Mouse (Mus musculus) heart, postnatal 0 days (tissue): Measurements from ENCODE around the gene Capn1. TPM values are rescaled to one million over a fixed set of nuclear protein-coding genes. Genes with fewer than 3 reads are reported as not detected.
"Not testable (repeated sequence)": the region's sequence is repeated elsewhere in the genome, so short reads cannot be mapped to it uniquely, and the experiment has no call there.

Source experiments
- ATAC-seq: fragments of 200-750 bp; cut with Nextera tagmentation; 2 replicates; pipeline ENCODE4 v1.8.0; 2017; ENCODE audit warnings: low read depth, moderate number of reproducible peaks, moderate library complexity; ENCODE audit not compliant: insufficient read depth
- DNase-seq: peaks from one replicate; pipeline ENCODE4 v3.0.0-alpha.2; 2016; ENCODE audit warnings: low spot score
- H3K27ac ChIP-seq: fragments of 300-500 bp; sonication (generic); 2 replicates; pipeline ENCODE4 v1.5.1; 2014; ENCODE audit warnings: low read depth, mild to moderate bottlenecking
- H3K27me3 ChIP-seq: fragments of 300-500 bp; sonication (generic); 2 replicates; pipeline ENCODE4 v1.6.1; 2014; ENCODE audit warnings: low read length, mixed read lengths; ENCODE audit not compliant: control insufficient read depth, insufficient read depth
- H3K36me3 ChIP-seq: fragments of 300-500 bp; sonication (generic); replicated peaks from 2 replicates; pipeline ENCODE4 v1.6.1; 2014; ENCODE audit warnings: low read length, mixed read lengths; ENCODE audit not compliant: control insufficient read depth, insufficient read depth
- H3K4me1 ChIP-seq: fragments of 300-500 bp; sonication (generic); 2 replicates; pipeline ENCODE4 v1.6.1; 2014; ENCODE audit warnings: antibody characterized with exemption; ENCODE audit not compliant: control insufficient read depth, insufficient read depth
- H3K4me2 ChIP-seq: fragments of 300-500 bp; sonication (generic); 2 replicates; pipeline ENCODE4 v1.6.1; 2014; ENCODE audit warnings: low read depth, mild to moderate bottlenecking, low read length, moderate library complexity
- H3K4me3 ChIP-seq: fragments of 300-500 bp; sonication (generic); 2 replicates; pipeline ENCODE4 v1.5.1; 2014; ENCODE audit warnings: low read depth, low read length
- H3K9ac ChIP-seq: fragments of 300-500 bp; sonication (generic); replicated peaks from 2 replicates; pipeline ENCODE4 v1.6.1; 2014; ENCODE audit warnings: low read depth, low read length, mixed read lengths
- H3K9me3 ChIP-seq: fragments of 300-500 bp; sonication (generic); replicated peaks from 2 replicates; pipeline ENCODE4 v1.6.1; 2016; ENCODE audit warnings: low read length; ENCODE audit not compliant: control insufficient read depth
- CTCF ChIP-seq: IDR thresholded peaks from 2 replicates; pipeline ENCODE4 v1.5.1; 2016; ENCODE audit warnings: antibody characterized with exemption, control low read depth, low read depth
- EP300 ChIP-seq: IDR thresholded peaks from 2 replicates; pipeline ENCODE4 v1.6.1; 2016; ENCODE audit warnings: antibody characterized with exemption, low read depth
- WGBS: fragments of 180-500 bp; shearing (Covaris S2); extraction: QIAGEN DNeasy Blood & Tissue Kit; methylation state at CpG from one replicate; pipeline ENCODE4 v1.1.7; 2014; 5-methylcytosine and 5-hydroxymethylcytosine counted together
- polyA plus RNA-seq: library from polyadenylated mRNA; unstranded; fragments of >200 nt; fragmentation: Nextera tagmentation; extraction: Ambion mirVana; gene quantifications from 2 replicates; pipeline ENCODE4 v1.2.1, GENCODE M21; 2015
- total RNA-seq: library from RNA; depleted of rRNA; stranded (reverse); fragments of >200 nt; gene quantifications from 2 replicates; pipeline ENCODE4 v1.2.3, GENCODE M21; 2014; ENCODE audit warnings: low replicate concordance

The Capn1 gene
- total and polyA plus RNA-seq, 2 experiments from 2014 or later, result 5.3 to 19.3 TPM

GRCm38 (mm10) chr19:6045366-6046293 is 29.9 kb upstream of the Capn1 start:
- TF ChIP-seq CTCF (peak; percentile 20; the same call in 1 of the 2 replicates), EP300 (no peak)
- WGBS, result 10% methylated on average over 20 of the region's 20 CpGs
- H3K9me3 ChIP-seq, result no peaks in the 10 kb centered on the region

DNA sequence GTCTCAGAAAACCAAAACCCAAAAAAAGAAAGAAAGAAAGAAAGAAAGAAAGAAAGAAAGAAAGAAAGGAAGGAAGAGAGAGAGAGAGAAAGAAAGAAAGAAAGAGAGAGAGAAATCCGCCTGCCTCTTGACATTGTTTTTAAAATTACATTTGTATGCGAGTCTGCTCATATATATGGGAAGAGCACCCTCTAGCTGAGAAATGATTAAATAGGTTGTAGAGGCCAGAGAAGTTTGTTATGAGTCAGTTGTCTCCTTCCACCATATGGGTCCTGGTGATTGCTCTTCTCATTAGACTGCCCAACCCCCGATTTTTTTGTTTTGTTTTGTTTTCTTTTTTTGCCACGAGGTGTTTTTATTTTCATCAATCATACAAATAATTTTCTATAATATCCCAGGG is 28.4 kb upstream of the Capn1 start:
- not testable (repeated sequence) for H3K9me3 ChIP-seq, H3K9ac ChIP-seq, H3K27ac ChIP-seq, H3K4me2 ChIP-seq, ATAC-seq, H3K27me3 ChIP-seq, H3K4me3 ChIP-seq
- WGBS, result 42% methylated on average over 4 of the region's 4 CpGs
- peak; percentile 54 for TF ChIP-seq CTCF
- Histone ChIP-seq H3K36me3 (peaks cover 11% of the 10 kb centered on the region), H3K4me1 (peaks cover 15% of the 10 kb centered on the region)
- DNase-seq, result peak; percentile 53

More at GRCm38 (mm10) chr19:6045366-6046293, 29.9 kb upstream of the Capn1 start:
- ATAC-seq, result peak; percentile 26; the same call in 1 of the 2 replicates
- Histone ChIP-seq H3K27ac (peak overlapping the region; percentile 97), H3K36me3 (peaks cover 26% of the 10 kb centered on the region), H3K4me1 (peaks cover 15% of the 10 kb centered on the region), H3K4me2 (peak overlapping the region; percentile 97), H3K27me3 (no peaks in the 10 kb centered on the region), H3K4me3 (peak overlapping the region; percentile 73), H3K9ac (peak overlapping the region; percentile 88)
- peak; percentile 69 for DNase-seq

GRCm38 (mm10) chr19:6042293-6042692 is 26.6 kb upstream of the Capn1 start:
- Histone ChIP-seq H3K9me3 (no peaks in the 10 kb centered on the region), H3K4me2 (no peak overlapping the region), H3K27ac (no peak overlapping the region), H3K4me1 (0 out of 2 replicates have a peak, but pooled peaks cover 6% of the 10 kb centered on the region), H3K27me3 (no peaks in the 10 kb centered on the region), H3K4me3 (no peak overlapping the region), H3K36me3 (no peaks in the 10 kb centered on the region), H3K9ac (no peak overlapping the region)
- no peak for ATAC-seq
- DNase-seq, result no peak
- 66% methylated on average over 9 of the region's 9 CpGs for WGBS
- TF ChIP-seq EP300 (no peak), CTCF (no peak)

DNA sequence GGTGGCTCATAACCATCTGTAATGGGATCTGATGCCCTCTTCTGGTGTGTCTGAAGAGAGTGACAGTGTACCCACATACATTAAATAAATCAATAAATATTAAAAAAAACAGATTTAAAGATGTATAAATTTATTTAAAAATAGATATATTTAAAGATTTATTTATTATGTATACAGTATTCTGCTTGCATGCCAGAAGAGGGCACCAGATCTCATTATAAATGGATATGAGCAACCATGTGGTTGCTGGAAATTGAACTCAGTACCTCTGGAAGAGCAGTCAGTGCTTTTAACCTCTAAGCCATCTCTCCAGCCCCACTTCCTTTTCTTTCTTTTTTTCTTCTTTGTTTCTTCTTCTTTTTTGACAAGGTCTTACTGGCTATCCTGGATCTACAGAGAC is 24.3 kb upstream of the Capn1 start:
- no peaks in the 10 kb centered on the region for H3K27me3 ChIP-seq
- H3K9ac ChIP-seq, result no peak overlapping the region
- no peak overlapping the region for H3K4me2 ChIP-seq
- H3K36me3 ChIP-seq, result no peaks in the 10 kb centered on the region
- no peaks in the 10 kb centered on the region for H3K9me3 ChIP-seq
- H3K4me3 ChIP-seq, result no peak overlapping the region
- ATAC-seq, result no peak
- DNase-seq, result no peak
- no peaks in the 10 kb centered on the region for H3K4me1 ChIP-seq
- TF ChIP-seq EP300, result no peak
- no peak for TF ChIP-seq CTCF
- no peak overlapping the region for H3K27ac ChIP-seq

GRCm38 (mm10) chr19:6038326-6038725 is 22.6 kb upstream of the Capn1 start:
- no peak for DNase-seq
- no peaks in the 10 kb centered on the region for H3K27me3 ChIP-seq
- no peak overlapping the region for H3K4me2 ChIP-seq
- H3K9ac ChIP-seq, result no peak overlapping the region
- WGBS, result 71% methylated on average over 7 of the region's 7 CpGs
- H3K4me1 ChIP-seq, result no peaks in the 10 kb centered on the region
- no peaks in the 10 kb centered on the region for H3K36me3 ChIP-seq
- no peak overlapping the region for H3K4me3 ChIP-seq
- H3K9me3 ChIP-seq, result no peaks in the 10 kb centered on the region
- ATAC-seq, result no peak
- TF ChIP-seq EP300, result no peak
- H3K27ac ChIP-seq, result no peak overlapping the region
